In genomic region chr11:101689701-101690113, GRCm38 (mm10) we compare ENCODE assay signal across 13 mouse cellular contexts. TPM values are rescaled to one million over a fixed set of nuclear protein-coding genes. Genes with fewer than 3 reads are reported as not detected.
A peak's percentile ranks its signal among the peaks of the same experiment; 100 is the strongest.
DNase-seq lines count a peak whose midpoint lies in the region; ATAC-seq and TF ChIP-seq lines count a peak whose summit lies in the region.
"Had no signal": no experiment of that assay in that cellular context is flagged by ENCODE, and none has a peak within 500 bp of the region (broad histone marks: within the 10 kb centered on the region; RNA-seq: fewer than 3 reads in every experiment).

No protein-coding gene starts in this region.

- no peak overlapping the region for H3K9ac ChIP-seq in lung, embryonic 14.5 days
- H3K9ac ChIP-seq in forebrain, embryonic 16.5 days (replicated peaks; ENCODE audit: low read depth, low read length), result no peak overlapping the region
- no peak overlapping the region for H3K9ac ChIP-seq in liver, embryonic 12.5 days
- H3K9ac ChIP-seq: limb, embryonic 15.5 days had no signal

- peak; percentile 13 for DNase-seq in lung, embryonic 14.5 days
- DNase-seq in lung, postnatal 36 days, result no peak
- DNase-seq in layer of hippocampus, postnatal 10 days (ENCODE audit: low spot score in 2 of 2), result peak; percentile 75 to 78
- DNase-seq in right cerebral cortex, postnatal 25 days, result peak; percentile 70
- no peak for DNase-seq in cerebellum, adult 11-12 months
- DNase-seq: cerebellum, adult 9-11 months; heart, adult 18-20 months had no signal

- WGBS in lung, embryonic 14.5 days, result 60% methylated on average over 10 of the region's 10 CpGs
- WGBS in forebrain, embryonic 16.5 days, result 19% methylated on average over 10 of the region's 10 CpGs
- WGBS in liver, embryonic 12.5 days (ENCODE audit: insufficient replicate concordance), result 63% methylated on average over 10 of the region's 10 CpGs

- no peak overlapping the region for H3K4me2 ChIP-seq in lung, embryonic 14.5 days
- H3K4me2 ChIP-seq in forebrain, embryonic 16.5 days (ENCODE audit: low read length), result peak overlapping the region; percentile 9; the same call in 1 of the 2 replicates
- H3K4me2 ChIP-seq in liver, embryonic 12.5 days, result no peak overlapping the region
- H3K4me2 ChIP-seq: limb, embryonic 15.5 days had no signal

- no peaks in the 10 kb centered on the region for H3K9me3 ChIP-seq in lung, embryonic 14.5 days (ENCODE audit: low read depth, low read length)
- H3K9me3 ChIP-seq in forebrain, embryonic 16.5 days (ENCODE audit: control insufficient read depth, low read length), result no peaks in the 10 kb centered on the region
- no peaks in the 10 kb centered on the region for H3K9me3 ChIP-seq in liver, embryonic 12.5 days (replicated peaks)
- H3K9me3 ChIP-seq: limb, embryonic 15.5 days had no signal

- 0 out of 2 replicates have a peak, but pooled peaks cover 7% of the 10 kb centered on the region for H3K4me1 ChIP-seq in lung, embryonic 14.5 days (ENCODE audit: insufficient read depth)
- peaks cover 40% of the 10 kb centered on the region for H3K4me1 ChIP-seq in forebrain, embryonic 16.5 days (replicated peaks; ENCODE audit: control insufficient read depth, insufficient read depth, low read length)
- H3K4me1 ChIP-seq in liver, embryonic 12.5 days, result 0 out of 2 replicates have a peak, but pooled peaks cover 3% of the 10 kb centered on the region

- no peak for ATAC-seq in lung, embryonic 14.5 days (ENCODE audit: insufficient read depth)
- peak; percentile 84 for ATAC-seq in forebrain, embryonic 16.5 days
- no peak for ATAC-seq in CD4-positive, CD25-positive, alpha-beta regulatory T cell, adult 4 months
- no peak for ATAC-seq in liver, embryonic 12.5 days
- ATAC-seq: intestine, postnatal 0 days had no signal

- H3K36me3 ChIP-seq in lung, embryonic 14.5 days (ENCODE audit: insufficient read depth), result no peaks in the 10 kb centered on the region
- no peaks in the 10 kb centered on the region for H3K36me3 ChIP-seq in forebrain, embryonic 16.5 days (ENCODE audit: control insufficient read depth, insufficient read depth)
- H3K36me3 ChIP-seq in liver, embryonic 12.5 days, result no peaks in the 10 kb centered on the region
- H3K36me3 ChIP-seq: limb, embryonic 15.5 days had no signal

- H3K27me3 ChIP-seq in lung, embryonic 14.5 days (ENCODE audit: insufficient read depth, low read length), result no peaks in the 10 kb centered on the region
- no peaks in the 10 kb centered on the region for H3K27me3 ChIP-seq in forebrain, embryonic 16.5 days (replicated peaks; ENCODE audit: control insufficient read depth, insufficient read depth, low read length)
- H3K27me3 ChIP-seq in liver, embryonic 12.5 days (replicated peaks), result peaks cover 20% of the 10 kb centered on the region; the same call in 1 of the 2 replicates
- H3K27me3 ChIP-seq: limb, embryonic 15.5 days had no signal

- H3K4me3 ChIP-seq in lung, embryonic 14.5 days (ENCODE audit: low read depth, low read length), result no peak overlapping the region
- H3K4me3 ChIP-seq in forebrain, embryonic 16.5 days (replicated peaks; ENCODE audit: low read length), result no peak overlapping the region
- H3K4me3 ChIP-seq in liver, embryonic 12.5 days, result no peak overlapping the region
- H3K4me3 ChIP-seq: limb, embryonic 15.5 days had no signal

- TF ChIP-seq CTCF in lung, embryonic 14.5 days (IDR thresholded peaks at IDR 0.05; ENCODE audit: low read depth), result no peak

- H3K27ac ChIP-seq in lung, embryonic 14.5 days (ENCODE audit: low read depth), result no peak overlapping the region
- peak overlapping the region; percentile 96 for H3K27ac ChIP-seq in forebrain, embryonic 16.5 days (ENCODE audit: low read length)
- no peak overlapping the region for H3K27ac ChIP-seq in liver, embryonic 12.5 days
- H3K27ac ChIP-seq: limb, embryonic 15.5 days; stomach, postnatal 0 days had no signal

RNA-seq across cellular contexts. Expression of gene Arl4d, which starts 24.4 kb away (rescaled TPM):
- polyA plus RNA-seq in lung, embryonic 14.5 days (2014; fragmentation: Nextera tagmentation; extraction: Ambion mirVana), result 2.1 and 2.8 TPM in 2 replicates
- 36.5 and 42.2 TPM in 2 replicates for polyA plus RNA-seq in forebrain, embryonic 16.5 days (2015; fragmentation: Nextera tagmentation; extraction: Ambion mirVana)
- total RNA-seq in layer of hippocampus, postnatal 10 days (2021), result 10 to 100 TPM; 12.1 to 13.3 TPM
- polyA plus RNA-seq in CD4-positive, CD25-positive, alpha-beta regulatory T cell, adult 4 months (2017; shearing (Covaris generic)), result not detected
- 1.0 and 1.3 TPM in 2 replicates for polyA plus RNA-seq in liver, embryonic 12.5 days (2016; fragmentation: Nextera tagmentation; extraction: Ambion mirVana)

RNA-seq across cellular contexts. Expression of gene Dhx8, which starts 43.0 kb away (rescaled TPM):
- polyA plus RNA-seq in lung, embryonic 14.5 days (2014; fragmentation: Nextera tagmentation; extraction: Ambion mirVana), result 31.5 and 34.3 TPM in 2 replicates
- polyA plus RNA-seq in forebrain, embryonic 16.5 days (2015; fragmentation: Nextera tagmentation; extraction: Ambion mirVana), result 39.9 and 41.9 TPM in 2 replicates
- 10 to 100 TPM; 31.3 to 32.3 TPM for total RNA-seq in layer of hippocampus, postnatal 10 days (2021)
- 10 to 100 TPM; 30.8 to 39.0 TPM for polyA plus RNA-seq in CD4-positive, CD25-positive, alpha-beta regulatory T cell, adult 4 months (2017; shearing (Covaris generic))
- 25.6 and 26.3 TPM in 2 replicates for polyA plus RNA-seq in liver, embryonic 12.5 days (2016; fragmentation: Nextera tagmentation; extraction: Ambion mirVana)

Comparison
In these comparisons a context has a peak if more than half of its experiments do, and no peak if none do; other contexts are left out.
1. DNase-seq: peak in lung, embryonic 14.5 days (single experiment), layer of hippocampus, postnatal 10 days (2 of 2) and right cerebral cortex, postnatal 25 days (single experiment); none in lung, postnatal 36 days (single experiment) and cerebellum, adult 11-12 months (single experiment).